Mouse (Mus musculus): ENCODE measurements around the gene Ttll3. TPM values are rescaled to one million over a fixed set of nuclear protein-coding genes. Genes with fewer than 3 reads are reported as not detected.

Ttll3 gene
- total and polyA plus RNA-seq, 3 experiments, result 5.7 to 11.2 TPM; not detected in 1

DNA sequence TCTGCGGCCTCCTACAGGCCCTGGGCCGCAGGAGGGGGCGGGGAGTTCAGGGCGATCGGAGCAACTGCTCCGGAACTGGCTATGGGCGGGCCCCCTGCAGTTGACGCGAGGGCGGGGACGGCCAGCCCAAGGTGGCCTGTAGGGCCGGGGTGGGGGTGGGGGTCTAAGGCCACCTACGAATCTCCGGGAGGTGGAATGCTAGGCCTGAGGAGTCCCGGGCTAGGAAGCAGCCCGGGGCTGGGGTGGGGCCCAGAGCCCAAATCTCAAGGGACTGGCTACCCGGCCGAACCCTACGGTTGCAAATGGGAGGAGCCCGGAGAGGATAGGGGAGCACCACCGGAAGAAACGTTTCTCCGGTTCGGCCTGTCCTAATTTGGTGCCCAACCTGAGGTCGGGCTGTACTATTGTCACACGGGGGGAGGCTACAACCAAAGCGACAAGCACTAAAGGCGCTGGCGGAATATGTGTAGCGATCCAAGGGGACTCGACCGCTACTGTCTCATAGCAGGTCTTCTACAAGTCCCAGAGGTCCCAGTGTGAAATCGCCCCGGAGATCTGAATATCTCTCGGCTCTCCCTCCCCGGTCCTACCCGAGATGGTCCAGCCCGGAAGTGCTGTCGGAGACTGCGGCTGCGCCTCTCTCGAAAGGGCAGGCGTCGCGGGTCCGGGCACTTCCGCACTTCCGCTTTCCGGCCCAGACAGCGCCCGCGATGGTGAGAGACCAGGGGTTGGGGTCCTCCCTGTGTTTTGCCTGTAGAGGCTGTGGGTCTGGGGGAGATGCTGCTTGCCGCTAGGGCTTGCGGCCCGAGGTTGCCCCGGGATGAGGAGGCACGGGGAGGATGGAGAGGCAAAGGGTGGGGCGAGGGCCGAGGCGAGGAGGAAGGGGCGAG lies 11.3 kb upstream of the Ttll3 start, which contains the start of the genes Tada3 and Arpc4 (continued):
- TF ChIP-seq CTCF (IDR thresholded peaks at IDR 0.05 in 2 of 3, conservative IDR thresholded peaks at IDR 0.05 in 1 of 3; ENCODE audit: control insufficient read depth in 1 of 3, insufficient read depth in 1 of 3, low read depth in 2 of 3, low read length in 3 of 3, poor library complexity in 1 of 3, severe bottlenecking in 1 of 3) (no peak), MAFK (IDR thresholded peaks at IDR 0.05; ENCODE audit: borderline replicate concordance, low read depth, low read length) (no peak), MXI1 (IDR thresholded peaks at IDR 0.05; ENCODE audit: low read depth, low read length) (peak; percentile 68), ZMIZ1 (IDR thresholded peaks at IDR 0.05; ENCODE audit: low read depth, low read length) (no peak; the same call in none of the 2 replicates), RCOR1 (IDR thresholded peaks at IDR 0.05; ENCODE audit: low read depth, low read length) (no peak), HCFC1 (IDR thresholded peaks at IDR 0.05; ENCODE audit: low read depth, low read length) (peak; percentile 86), RAD21 (IDR thresholded peaks at IDR 0.05; ENCODE audit: low read depth, low read length) (no peak), USF1 (IDR thresholded peaks at IDR 0.05; ENCODE audit: low read depth, low read length) (0 out of 2 replicates have a peak, but pooled peaks have one; percentile 5), MAZ (IDR thresholded peaks at IDR 0.05; ENCODE audit: low read depth, low read length) (peak; percentile 63)

DNA sequence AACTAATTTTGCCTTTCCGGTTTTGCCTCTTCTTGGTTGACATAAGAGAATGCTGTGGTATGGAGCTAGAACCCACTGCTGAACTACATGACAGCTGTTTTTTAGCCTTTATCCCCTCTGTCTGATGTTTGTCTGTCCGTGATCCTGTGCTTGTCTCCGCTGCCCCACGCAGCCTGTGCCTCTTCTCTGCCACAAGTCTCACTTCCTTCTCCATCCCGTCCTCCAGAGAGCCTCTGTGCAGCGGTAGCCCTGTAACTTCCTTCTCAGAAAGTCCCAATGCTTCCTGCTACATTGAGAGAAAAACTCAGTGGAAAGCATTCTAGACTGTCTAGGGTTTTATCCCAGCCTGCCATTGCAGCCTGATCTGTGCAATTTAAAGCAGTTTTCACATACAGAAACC lies 9.8 kb upstream of the Ttll3 start:
- peak; percentile 65 for DNase-seq (ENCODE audit: low read depth, low spot score)
- Histone ChIP-seq H3K27ac (ENCODE audit: control insufficient read depth, low read depth, low read length) (peak overlapping the region; percentile 44), H3K9me3 (replicated peaks; ENCODE audit: insufficient read depth, low read length) (no peaks in the 10 kb centered on the region), H3K27me3 (ENCODE audit: control insufficient read depth in 1 of 2, insufficient read depth in 2 of 2, low read length in 2 of 2) (no peaks in the 10 kb centered on the region), H3K79me2 (ENCODE audit: control insufficient read depth, insufficient read depth, low read length, poor library complexity) (peaks cover 33% of the 10 kb centered on the region), H3K4me1 (ENCODE audit: control insufficient read depth in 1 of 2, insufficient read depth in 2 of 2, low read length in 2 of 2) (peaks cover 0 to 12% of the 10 kb centered on the region in 2 experiments; a peak in 2 of 4 replicates), H3K4me3 (ENCODE audit: control insufficient read depth in 1 of 2, insufficient read depth in 1 of 2, low read depth in 2 of 2, low read length in 2 of 2) (peak overlapping the region; percentile 83 to 95), H3K9ac (ENCODE audit: control insufficient read depth, low read depth, low read length, poor library complexity, severe bottlenecking) (peak overlapping the region; percentile 92), H3K36me3 (ENCODE audit: control insufficient read depth in 1 of 2, insufficient read depth in 2 of 2, low read length in 2 of 2) (peaks cover 20 to 24% of the 10 kb centered on the region in 2 experiments)
- 0 out of 2 replicates have a peak, but pooled peaks have one; percentile 12 for TF ChIP-seq ELF1 (IDR thresholded peaks at IDR 0.05; ENCODE audit: low read depth, low read length)
- TF ChIP-seq TBP (IDR thresholded peaks at IDR 0.05; ENCODE audit: low read depth, low read length), result 0 out of 2 replicates have a peak, but pooled peaks have one; percentile 4
- TF ChIP-seq MAZ (IDR thresholded peaks at IDR 0.05; ENCODE audit: low read depth, low read length), result no peak
- TF ChIP-seq ZNF384 (IDR thresholded peaks at IDR 0.05; ENCODE audit: low read depth, low read length), result no peak
- no peak for TF ChIP-seq CTCF (IDR thresholded peaks at IDR 0.05 in 2 of 3, conservative IDR thresholded peaks at IDR 0.05 in 1 of 3; ENCODE audit: control insufficient read depth in 1 of 3, insufficient read depth in 1 of 3, low read depth in 2 of 3, low read length in 3 of 3, poor library complexity in 1 of 3, severe bottlenecking in 1 of 3)

DNA sequence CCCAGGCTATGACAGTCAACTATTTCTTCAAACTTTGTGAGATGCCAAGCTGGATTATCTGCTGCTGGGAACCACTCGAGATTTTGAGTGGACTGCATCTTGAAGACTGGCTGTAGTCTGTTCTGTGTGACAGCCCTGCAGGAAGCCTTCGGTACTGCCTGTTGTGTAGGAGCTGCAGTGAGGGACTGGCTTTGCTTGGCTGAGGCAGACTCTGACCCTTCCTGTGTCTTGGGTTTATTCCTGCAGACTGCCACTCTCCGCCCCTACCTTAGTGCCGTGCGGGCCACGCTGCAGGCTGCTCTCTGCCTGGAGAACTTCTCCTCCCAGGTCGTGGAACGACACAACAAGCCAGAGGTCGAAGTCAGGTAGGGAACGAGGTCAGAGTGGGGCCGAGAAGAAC lies 8.6 kb upstream of the Ttll3 start:
- TF ChIP-seq JUND (IDR thresholded peaks at IDR 0.05; ENCODE audit: low read depth, low read length) (no peak), POLR2A (IDR thresholded peaks at IDR 0.05; ENCODE audit: control insufficient read depth in 1 of 2, insufficient read depth in 1 of 2, low read depth in 1 of 2, low read length in 2 of 2, poor library complexity in 1 of 2) (peak in 1 of 2 experiments; percentile 24; a peak in 1 of 4 replicates)
- H3K4me3 ChIP-seq (ENCODE audit: control insufficient read depth in 1 of 2, insufficient read depth in 1 of 2, low read depth in 2 of 2, low read length in 2 of 2), result no peak overlapping the region
- no peak overlapping the region for H3K27ac ChIP-seq (ENCODE audit: control insufficient read depth, low read depth, low read length)
- no peak for DNase-seq (ENCODE audit: low read depth, low spot score)
- no peaks in the 10 kb centered on the region for H3K27me3 ChIP-seq (ENCODE audit: control insufficient read depth in 1 of 2, insufficient read depth in 2 of 2, low read length in 2 of 2)
- peaks cover 33% of the 10 kb centered on the region for H3K79me2 ChIP-seq (ENCODE audit: control insufficient read depth, insufficient read depth, low read length, poor library complexity)
- peaks cover 20 to 27% of the 10 kb centered on the region in 2 experiments for H3K36me3 ChIP-seq (ENCODE audit: control insufficient read depth in 1 of 2, insufficient read depth in 2 of 2, low read length in 2 of 2)
- H3K4me1 ChIP-seq (ENCODE audit: control insufficient read depth in 1 of 2, insufficient read depth in 2 of 2, low read length in 2 of 2), result peaks cover 0 to 12% of the 10 kb centered on the region in 2 experiments; a peak in 2 of 4 replicates
- no peak overlapping the region for H3K9ac ChIP-seq (ENCODE audit: control insufficient read depth, low read depth, low read length, poor library complexity, severe bottlenecking)
- no peaks in the 10 kb centered on the region for H3K9me3 ChIP-seq (replicated peaks; ENCODE audit: insufficient read depth, low read length)
